Mouse (Mus musculus) cerebellum, adult 2 months (tissue): ENCODE data around the gene Capn11. TPM values are rescaled to one million over a fixed set of nuclear protein-coding genes. Genes with fewer than 3 reads are reported as not detected.
A peak's percentile ranks its signal among the peaks of the same experiment; 100 is the strongest.

ENCODE experiments used
- DNase-seq, 2 experiments: peaks; one replicate each; pipeline ENCODE4 v3.0.0; 2021
- H3K27ac ChIP-seq: fragments of 200-500 bp; 2 replicates; pipeline ENCODE4 v1.5.1; 2012; ENCODE audit warnings: low read length, control low read depth, inconsistent platforms; ENCODE audit not compliant: insufficient read depth
- H3K27me3 ChIP-seq: fragments of 200-500 bp; 2 replicates; pipeline ENCODE4 v1.6.1; 2012; ENCODE audit warnings: inconsistent platforms, mild to moderate bottlenecking, low read length, moderate library complexity; ENCODE audit not compliant: control insufficient read depth, insufficient read depth
- H3K4me1 ChIP-seq: fragments of 200-500 bp; 2 replicates; pipeline ENCODE4 v1.6.1; 2011; ENCODE audit warnings: low read length; ENCODE audit not compliant: control insufficient read depth, insufficient read depth
- H3K4me3 ChIP-seq: fragments of 200-500 bp; replicated peaks from 2 replicates; pipeline ENCODE3; 2011; ENCODE audit warnings: mild to moderate bottlenecking, low read depth, low read length, control low read depth; ENCODE audit not compliant: insufficient read depth
- CTCF ChIP-seq: fragments of 200-500 bp; IDR thresholded peaks from 2 replicates; pipeline ENCODE4 v1.5.1; 2011; ENCODE audit warnings: low read depth, mild to moderate bottlenecking, control low read depth, low read length, moderate library complexity, borderline replicate concordance; ENCODE audit not compliant: insufficient read depth
- POLR2A ChIP-seq: fragments of 200-500 bp; IDR thresholded peaks from 2 replicates; pipeline ENCODE4 v1.6.1; 2011; ENCODE audit warnings: low read length, control low read depth, borderline replicate concordance; ENCODE audit not compliant: insufficient read depth
- WGBS: fragments of 180-500 bp; shearing (Covaris S2); methylation state at CpG from one replicate; pipeline ENCODE4 v1.1.7; 2018; 5-methylcytosine and 5-hydroxymethylcytosine counted together
- polyA plus RNA-seq: library from polyadenylated mRNA; depleted of rRNA; stranded (reverse); fragments of >200 nt; gene quantifications from 2 replicates; pipeline ENCODE4 v1.2.3, GENCODE M21; 2012

The Capn11 gene
- polyA plus RNA-seq, 1 experiment: 4.7 TPM

DNA sequence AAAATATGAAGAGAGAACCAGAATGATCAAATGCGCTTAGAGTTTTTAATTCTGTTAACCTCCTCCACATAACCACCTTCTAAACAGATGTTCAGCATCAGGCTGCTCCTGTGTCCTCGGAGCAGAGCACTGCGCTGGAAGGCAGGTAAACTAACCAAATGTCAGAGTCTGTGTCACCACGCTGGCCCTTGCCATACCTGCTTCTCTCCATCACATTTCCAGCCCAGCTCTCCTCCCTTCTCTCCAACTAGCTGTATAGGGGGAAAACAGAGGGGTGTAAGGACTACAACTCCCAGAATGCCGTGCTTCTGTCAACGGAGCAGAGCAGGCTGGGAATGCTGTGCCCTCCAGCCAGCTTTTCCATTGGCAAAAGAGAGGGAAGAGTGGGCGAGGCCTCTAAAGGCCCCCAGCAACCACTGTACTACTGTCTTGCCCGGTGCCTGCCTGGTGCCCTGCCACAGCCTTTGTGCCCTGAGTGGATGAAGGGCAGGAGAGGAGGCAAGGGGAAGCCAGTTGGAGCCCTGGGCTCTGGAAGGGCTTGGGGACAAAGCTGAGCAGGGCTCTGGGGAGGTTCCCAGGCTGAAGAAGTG is 21.4 kb upstream of the Capn11 start:
- WGBS: 45% methylated on average over 8 of the region's 8 CpGs
- Histone ChIP-seq H3K27ac (no peak overlapping the region; the same call in 1 of the 2 replicates), H3K4me1 (peaks cover 6% of the 10 kb centered on the region), H3K27me3 (no peaks in the 10 kb centered on the region), H3K4me3 (peak overlapping the region; percentile 23)
- DNase-seq: peak; percentile 59 to 68
- TF ChIP-seq POLR2A: 0 out of 2 replicates have a peak, but pooled peaks have one; percentile 11
- TF ChIP-seq CTCF: no peak

DNA sequence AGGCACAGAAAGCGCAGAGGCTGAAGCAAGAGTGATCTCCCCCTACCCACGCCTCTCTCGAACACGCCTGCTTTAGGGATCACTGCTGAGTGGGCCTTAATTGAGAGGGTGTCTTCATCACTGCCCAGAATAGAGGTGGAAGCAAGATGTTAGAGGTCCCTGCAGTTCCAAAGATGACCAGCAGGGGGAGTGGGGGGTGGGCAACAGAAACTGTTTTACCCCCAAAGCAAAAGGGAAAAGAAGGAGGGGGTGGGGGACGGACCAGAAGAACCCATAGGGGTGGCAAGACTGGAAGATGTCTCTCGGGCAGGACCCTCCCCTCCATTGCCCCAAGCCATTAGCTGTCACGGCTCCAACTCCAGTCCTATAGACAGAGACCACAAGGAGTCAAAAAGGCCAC is 19.0 kb upstream of the Capn11 start:
- DNase-seq: peak; percentile 40 to 70
- TF ChIP-seq POLR2A (no peak), CTCF (peak; percentile 72)
- no peaks in the 10 kb centered on the region for H3K27me3 ChIP-seq
- 28% methylated on average over 7 of the region's 7 CpGs for WGBS
- H3K4me1 ChIP-seq: peaks cover 6% of the 10 kb centered on the region
- no peak overlapping the region for H3K4me3 ChIP-seq
- H3K27ac ChIP-seq: no peak overlapping the region

DNA sequence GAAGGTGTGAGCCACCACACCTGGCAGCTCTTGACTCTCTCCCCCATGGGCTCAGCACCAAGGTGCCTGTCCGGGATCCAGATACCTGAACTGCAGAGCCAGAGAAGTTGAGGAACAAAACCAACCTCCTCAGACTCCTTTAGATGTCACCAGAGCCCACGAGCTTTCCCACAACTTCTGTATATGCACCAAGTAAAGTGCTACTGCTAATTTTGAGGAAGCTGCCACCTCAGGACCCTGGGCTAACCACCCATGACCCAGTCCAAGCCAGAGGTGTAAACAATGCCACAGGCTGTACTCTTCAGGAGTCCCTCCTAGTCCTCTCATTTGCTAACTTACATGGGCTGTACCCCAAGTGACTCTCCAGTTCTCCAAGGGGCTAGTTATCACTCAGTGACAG is 13.5 kb upstream of the Capn11 start:
- DNase-seq: no peak
- Histone ChIP-seq H3K4me3 (no peak overlapping the region), H3K4me1 (no peaks in the 10 kb centered on the region), H3K27ac (no peak overlapping the region), H3K27me3 (no peaks in the 10 kb centered on the region)
- WGBS: 90% methylated on average over 2 of the region's 2 CpGs
- no peak for TF ChIP-seq CTCF
- TF ChIP-seq POLR2A: no peak

DNA sequence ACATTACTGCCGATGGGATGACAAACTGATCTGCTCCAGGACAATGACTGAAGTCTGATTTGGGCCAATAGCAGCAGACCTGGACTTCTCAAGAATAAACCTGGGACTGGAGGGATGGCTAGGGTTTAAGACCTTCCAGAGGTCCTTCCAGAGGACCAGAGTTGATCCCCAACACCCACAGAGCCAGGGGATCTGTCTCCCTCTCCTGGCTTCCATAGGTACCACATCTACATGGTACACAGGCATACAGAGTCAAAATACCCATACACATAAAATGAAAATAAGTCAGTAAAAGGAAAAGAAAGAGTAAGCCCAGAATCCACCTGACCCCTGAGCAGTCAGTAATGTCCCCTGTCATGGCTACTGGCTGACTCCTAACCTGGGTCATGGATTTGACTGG is 12.7 kb upstream of the Capn11 start:
- Histone ChIP-seq H3K27me3 (no peaks in the 10 kb centered on the region), H3K4me1 (no peaks in the 10 kb centered on the region), H3K27ac (no peak overlapping the region), H3K4me3 (no peak overlapping the region)
- 54% methylated on average over 1 of the region's 1 CpGs for WGBS
- no peak for TF ChIP-seq POLR2A
- TF ChIP-seq CTCF: peak; percentile 33; the same call in 1 of the 2 replicates
- DNase-seq: no peak

DNA sequence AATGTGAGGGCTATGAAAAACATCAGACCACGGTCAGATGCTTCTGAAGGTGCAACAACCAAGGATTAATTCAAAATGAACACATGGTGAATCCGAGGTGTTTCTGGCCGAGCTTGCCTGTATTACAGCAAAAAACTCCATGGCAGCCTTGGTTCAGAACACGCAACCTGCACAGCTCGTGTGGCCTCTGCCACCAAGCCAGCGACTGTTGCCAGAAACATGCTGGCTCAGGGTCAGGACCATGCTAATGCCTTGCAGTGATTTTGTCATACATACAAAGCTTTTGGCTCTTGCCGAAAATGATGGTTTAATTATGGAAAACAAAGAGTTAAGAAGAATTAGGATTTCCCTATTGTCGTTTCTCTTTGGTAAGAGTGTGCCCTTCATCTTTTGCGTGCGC is 8.9 kb upstream of the Capn11 start:
- no peak overlapping the region for H3K4me3 ChIP-seq
- DNase-seq: no peak
- H3K4me1 ChIP-seq: no peaks in the 10 kb centered on the region
- TF ChIP-seq CTCF (no peak), POLR2A (no peak)
- H3K27me3 ChIP-seq: no peaks in the 10 kb centered on the region
- 38% methylated on average over 10 of the region's 10 CpGs for WGBS
- no peak overlapping the region for H3K27ac ChIP-seq

DNA sequence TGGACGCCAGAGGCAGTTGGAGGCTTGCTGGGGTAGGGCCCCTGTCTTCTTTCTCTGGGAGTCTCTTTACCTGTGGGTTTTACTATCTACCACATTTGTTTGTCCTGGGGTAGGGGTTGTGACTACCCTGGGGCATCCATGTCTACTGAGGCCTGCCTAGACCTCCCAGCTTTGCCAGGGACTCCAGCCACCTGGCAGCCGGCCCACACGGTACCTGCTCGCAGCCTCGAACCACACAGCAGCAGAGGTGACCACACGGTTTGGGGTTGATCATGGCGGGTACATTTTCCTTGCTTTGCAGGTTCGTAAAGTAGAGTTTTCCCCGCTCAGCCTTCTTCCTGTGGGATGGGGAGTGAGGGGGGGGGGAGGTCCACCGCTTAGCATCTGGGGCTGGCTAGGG is 8.4 kb upstream of the Capn11 start:
- TF ChIP-seq POLR2A: no peak
- no peak for TF ChIP-seq CTCF
- H3K27me3 ChIP-seq: no peaks in the 10 kb centered on the region
- no peak overlapping the region for H3K27ac ChIP-seq
- WGBS: 61% methylated on average over 10 of the region's 10 CpGs
- H3K4me1 ChIP-seq: no peaks in the 10 kb centered on the region
- no peak for DNase-seq
- H3K4me3 ChIP-seq: no peak overlapping the region

DNA sequence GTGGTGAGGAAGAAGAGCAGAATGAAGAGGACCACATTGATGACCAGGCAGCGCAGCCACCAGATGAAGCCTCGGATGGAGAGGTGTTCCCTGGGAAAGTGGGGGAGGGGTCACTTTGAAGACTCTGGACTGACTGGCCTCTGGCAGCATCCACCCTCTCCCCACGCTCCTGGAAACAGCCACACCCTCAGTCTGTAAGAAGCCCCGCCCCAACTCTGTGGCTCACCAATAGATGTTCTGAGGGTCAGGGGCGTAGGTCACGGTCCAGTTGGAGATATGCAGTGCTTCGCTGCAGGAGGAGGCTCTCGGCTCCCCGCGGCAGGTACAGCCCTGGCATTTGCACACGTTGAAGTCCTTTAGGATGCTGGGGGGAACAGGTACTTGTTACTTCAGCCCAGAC is 7.0 kb upstream of the Capn11 start:
- no peaks in the 10 kb centered on the region for H3K4me1 ChIP-seq
- TF ChIP-seq POLR2A: no peak
- TF ChIP-seq CTCF: no peak
- no peak overlapping the region for H3K27ac ChIP-seq
- 82% methylated on average over 11 of the region's 11 CpGs for WGBS
- no peak for DNase-seq
- H3K27me3 ChIP-seq: no peaks in the 10 kb centered on the region
- H3K4me3 ChIP-seq: no peak overlapping the region

DNA sequence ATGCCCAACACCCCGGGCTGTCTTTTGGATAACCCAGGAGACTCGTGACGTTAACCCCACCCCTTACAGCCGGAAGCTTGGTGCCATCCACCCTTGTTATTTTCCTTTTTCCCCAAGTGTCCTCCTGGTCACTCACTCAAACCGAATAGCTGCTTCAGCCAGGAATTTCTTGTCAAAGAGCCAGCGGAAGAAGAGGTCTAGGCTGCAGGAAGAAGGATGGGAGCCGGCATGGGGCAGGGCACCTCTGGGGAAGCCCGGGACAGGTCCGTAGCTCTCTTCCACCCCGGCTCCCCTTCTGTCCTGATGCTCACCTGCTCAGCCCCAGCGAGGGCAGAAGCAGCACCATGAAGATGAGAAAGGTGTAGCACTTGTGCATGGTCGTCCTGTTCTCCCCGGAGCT is 5.5 kb upstream of the Capn11 start:
- no peak for DNase-seq

More for the DNA sequence above, 5.5 kb upstream of the Capn11 start:
- Histone ChIP-seq H3K4me3 (no peak overlapping the region), H3K27ac (no peak overlapping the region), H3K4me1 (no peaks in the 10 kb centered on the region), H3K27me3 (no peaks in the 10 kb centered on the region)
- 66% methylated on average over 13 of the region's 13 CpGs for WGBS
- no peak for TF ChIP-seq POLR2A
- TF ChIP-seq CTCF: no peak
